Mouse (Mus musculus) gastrocnemius, postnatal 25 days (tissue): ENCODE results near the gene Olfr1055. TPM values are rescaled to one million over a fixed set of nuclear protein-coding genes. Genes with fewer than 3 reads are reported as not detected.
"Not testable (repeated sequence)": the region's sequence is repeated elsewhere in the genome, so short reads cannot be mapped to it uniquely, and the experiment has no call there.

Source experiments
- DNase-seq: peaks from one replicate; pipeline ENCODE4 v3.0.0; 2022
- long read RNA-seq, 2 experiments: library from polyadenylated mRNA; stranded (forward); transcript quantifications; one replicate each; pipeline ENCODE4 v2.0.0; 2021
- total RNA-seq, 2 experiments: library from RNA; stranded (reverse); gene quantifications; 1 replicate in 1 of 2; 2 replicates in 1 of 2; pipeline ENCODE4 v1.2.3; 2021

Gene Olfr1055
- not detected for total RNA-seq
- long read RNA-seq, experiment 1 = 0 reads
- long read RNA-seq, experiment 2 = 0 reads

- DNase-seq = no peak
These were observed at the start of gene Olfr1055 for GRCm38 (mm10) chr2:86350184-86350583. Gene Olfr1055 (minus strand): TSS chr2:86350284.

- no peak for DNase-seq
These were observed 45.0 kb upstream of the Olfr1055 start for GRCm38 (mm10) chr2:86395114-86395513.

- DNase-seq = not testable (repeated sequence)
These were observed 38.4 kb upstream of the Olfr1055 start, which contains the start of gene Olfr1058 for GRCm38 (mm10) chr2:86388461-86388860. Gene Olfr1058 (minus strand): TSS chr2:86388561.

GRCm38 (mm10) chr2:86378293-86378692, 28.2 kb upstream of the Olfr1055 start, which contains the start of gene Olfr1057:
Gene Olfr1057 (minus strand): TSS chr2:86378393.
- DNase-seq = no peak

- DNase-seq = not testable (repeated sequence)
These were observed 16.3 kb upstream of the Olfr1055 start for GRCm38 (mm10) chr2:86366342-86366741.

- DNase-seq = no peak
These were observed 12.3 kb upstream of the Olfr1055 start, which contains the start of gene Olfr1056 for GRCm38 (mm10) chr2:86362369-86362768. Gene Olfr1056 (minus strand): TSS chr2:86362469.

- not testable (repeated sequence) for DNase-seq
These were observed 1.7 kb upstream of the Olfr1055 start for GRCm38 (mm10) chr2:86351751-86352150.

- no peak for DNase-seq
These were observed 14.8 kb downstream of the Olfr1055 start, which contains the start of gene Olfr1054 for GRCm38 (mm10) chr2:86335333-86335732. Gene Olfr1054 (minus strand): TSS chr2:86335433.

GRCm38 (mm10) chr2:86315184-86315583, 34.9 kb downstream of the Olfr1055 start, which contains the start of gene Olfr1053:
Gene Olfr1053 (minus strand): TSS chr2:86315284.
- DNase-seq = no peak

Other genes with a start within 250 kb of the Olfr1055 start
- gene Olfr1039, start 214.4 kb downstream of the Olfr1055 start, total RNA-seq = not detected
- gene Olfr1040, start 203.6 kb downstream of the Olfr1055 start, total RNA-seq = not detected
- not detected for gene Olfr1042, start 188.4 kb downstream of the Olfr1055 start, total RNA-seq
- not detected for gene Olfr1043, start 182.8 kb downstream of the Olfr1055 start, total RNA-seq
- not detected for gene Olfr1044, start 172.5 kb downstream of the Olfr1055 start, total RNA-seq
- gene Olfr52, start 164.6 kb downstream of the Olfr1055 start, total RNA-seq = not detected
- not detected for gene Olfr1045, start 147.3 kb downstream of the Olfr1055 start, total RNA-seq
- not detected for gene Olfr1046, start 131.0 kb downstream of the Olfr1055 start, total RNA-seq
- gene Olfr1047, start 118.9 kb downstream of the Olfr1055 start, total RNA-seq = not detected
- gene Olfr1048, start 110.0 kb downstream of the Olfr1055 start, total RNA-seq = not detected
- not detected for gene Olfr1049, start 92.0 kb downstream of the Olfr1055 start, total RNA-seq
- gene Olfr1051, start 71.2 kb downstream of the Olfr1055 start, total RNA-seq = not detected
- gene Olfr1052, start 57.8 kb downstream of the Olfr1055 start, total RNA-seq = not detected
- gene Olfr1053, start 35.0 kb downstream of the Olfr1055 start, total RNA-seq = not detected
- gene Olfr1054, start 14.9 kb downstream of the Olfr1055 start, total RNA-seq = not detected
- not detected for gene Olfr1056, start 12.2 kb upstream of the Olfr1055 start, total RNA-seq
- not detected for gene Olfr1057, start 28.1 kb upstream of the Olfr1055 start, total RNA-seq
- not detected for gene Olfr1058, start 38.3 kb upstream of the Olfr1055 start, total RNA-seq
- gene Olfr1061, start 63.8 kb upstream of the Olfr1055 start, total RNA-seq = not detected
- not detected for gene Olfr1062, start 76.5 kb upstream of the Olfr1055 start, total RNA-seq
- gene Olfr1065, start 100.3 kb upstream of the Olfr1055 start, total RNA-seq = not detected
- gene Olfr1066, start 106.0 kb upstream of the Olfr1055 start, total RNA-seq = not detected
- not detected for gene Olfr228, start 137.1 kb upstream of the Olfr1055 start, total RNA-seq
- not detected for gene Olfr1076, start 158.2 kb upstream of the Olfr1055 start, total RNA-seq
- gene Olfr1079, start 192.2 kb upstream of the Olfr1055 start, total RNA-seq = not detected
- gene Olfr1080, start 208.0 kb upstream of the Olfr1055 start, total RNA-seq = not detected
- gene Olfr1082, start 248.7 kb upstream of the Olfr1055 start, total RNA-seq = not detected